8 mouse cellular contexts compared by ENCODE assay signal in the genomic region with DNA sequence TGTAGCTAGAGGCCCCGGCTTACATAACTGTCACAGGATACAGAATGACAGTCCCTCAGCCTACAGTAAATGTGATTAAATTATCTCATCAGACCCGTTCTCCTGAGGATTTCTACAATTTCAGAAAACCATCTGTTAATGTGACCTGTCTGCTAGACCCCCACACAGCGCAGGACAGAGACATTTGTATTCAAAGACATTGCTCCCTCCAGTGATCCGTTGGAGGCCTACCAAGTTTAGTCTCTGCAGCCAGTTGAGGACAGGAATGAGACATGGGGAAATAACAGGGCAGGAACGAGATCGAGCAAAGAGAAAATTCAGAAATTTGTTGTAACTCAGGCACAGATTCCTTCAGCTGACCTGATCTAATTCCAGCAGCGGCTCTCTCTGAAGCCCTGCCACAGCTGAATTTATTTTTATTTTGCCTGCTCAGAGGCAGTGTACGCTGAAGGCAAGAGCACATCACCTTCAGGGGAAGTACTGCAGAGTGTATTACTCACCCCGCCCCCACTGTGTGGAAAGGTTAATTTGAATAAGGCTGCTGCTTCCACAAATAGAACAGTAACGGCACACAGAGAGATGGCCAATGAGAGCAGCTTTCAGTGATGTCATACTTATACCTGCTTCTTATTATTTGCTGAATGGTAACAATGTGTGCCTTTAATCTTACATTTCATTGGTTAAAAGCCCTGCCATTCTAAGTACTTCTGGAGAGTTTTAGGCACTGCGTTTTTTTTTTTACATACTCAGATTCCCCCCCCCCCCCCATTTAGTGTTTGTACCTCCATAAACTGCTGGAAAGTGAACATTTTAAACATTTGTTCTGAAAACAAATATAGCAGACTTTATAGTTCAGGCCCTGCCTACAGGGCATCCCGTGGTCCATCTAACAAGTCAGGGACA.
DNase-seq lines count a peak whose midpoint lies in the region; ATAC-seq and TF ChIP-seq lines count a peak whose summit lies in the region.

No protein-coding gene starts in this region.

- no peak for TF ChIP-seq EP300 in stomach, postnatal 0 days (optimal IDR thresholded peaks at IDR 0.05)

- H3K27me3 ChIP-seq in intestine, embryonic 14.5 days (replicated peaks; ENCODE audit: control insufficient read depth, insufficient read depth, low read length): no peaks in the 10 kb centered on the region
- H3K27me3 ChIP-seq in intestine, postnatal 0 days (replicated peaks; ENCODE audit: control insufficient read depth, insufficient read depth, low read length): no peaks in the 10 kb centered on the region
- no peaks in the 10 kb centered on the region for H3K27me3 ChIP-seq in midbrain, embryonic 15.5 days (replicated peaks)
- H3K27me3 ChIP-seq in stomach, postnatal 0 days (ENCODE audit: control insufficient read depth, insufficient read depth, low read length): no peaks in the 10 kb centered on the region

- no peaks in the 10 kb centered on the region for H3K9me3 ChIP-seq in intestine, embryonic 14.5 days (ENCODE audit: control insufficient read depth, low read length)
- no peaks in the 10 kb centered on the region for H3K9me3 ChIP-seq in intestine, postnatal 0 days (ENCODE audit: control insufficient read depth)
- no peaks in the 10 kb centered on the region for H3K9me3 ChIP-seq in midbrain, embryonic 15.5 days
- no peaks in the 10 kb centered on the region for H3K9me3 ChIP-seq in stomach, postnatal 0 days (ENCODE audit: control insufficient read depth, low read length)

- no peak for TF ChIP-seq CTCF in intestine, postnatal 0 days (IDR thresholded peaks at IDR 0.05; ENCODE audit: low read depth)
- no peak for TF ChIP-seq CTCF in stomach, postnatal 0 days (IDR thresholded peaks at IDR 0.05; ENCODE audit: low read depth)

- no peak overlapping the region for H3K9ac ChIP-seq in intestine, embryonic 14.5 days (ENCODE audit: low read length)
- no peak overlapping the region for H3K9ac ChIP-seq in intestine, postnatal 0 days (ENCODE audit: low read depth, low read length)
- H3K9ac ChIP-seq in midbrain, embryonic 15.5 days: no peak overlapping the region; the same call in 1 of the 2 replicates
- H3K9ac ChIP-seq in stomach, postnatal 0 days (ENCODE audit: low read length): no peak overlapping the region

- 0 out of 2 replicates have a peak, but pooled peaks have one; percentile 50 for ATAC-seq in intestine, embryonic 14.5 days (replicated peaks; ENCODE audit: low FRiP score, low TSS enrichment, low read depth)
- no peak; the same call in 1 of the 2 replicates for ATAC-seq in intestine, postnatal 0 days
- ATAC-seq in inflammation-experienced regulatory T-cells, adult 6 months: peak; percentile 75
- ATAC-seq in midbrain, embryonic 15.5 days (replicated peaks): peak; percentile 93
- peak; percentile 61 for ATAC-seq in stomach, postnatal 0 days (ENCODE audit: low FRiP score, low TSS enrichment)

- H3K27ac ChIP-seq in intestine, embryonic 14.5 days (ENCODE audit: low read depth): no peak overlapping the region
- no peak overlapping the region for H3K27ac ChIP-seq in intestine, postnatal 0 days (ENCODE audit: low read depth, low read length)
- H3K27ac ChIP-seq in midbrain, embryonic 15.5 days: peak overlapping the region; percentile 78
- no peak overlapping the region for H3K27ac ChIP-seq in stomach, postnatal 0 days (replicated peaks)

- no peaks in the 10 kb centered on the region for H3K36me3 ChIP-seq in intestine, embryonic 14.5 days (ENCODE audit: control insufficient read depth, insufficient read depth, low read length)
- H3K36me3 ChIP-seq in intestine, postnatal 0 days (ENCODE audit: control insufficient read depth, insufficient read depth): no peaks in the 10 kb centered on the region
- H3K36me3 ChIP-seq in midbrain, embryonic 15.5 days (replicated peaks): no peaks in the 10 kb centered on the region
- H3K36me3 ChIP-seq in stomach, postnatal 0 days (ENCODE audit: control insufficient read depth, insufficient read depth, low read length): no peaks in the 10 kb centered on the region

- H3K4me2 ChIP-seq in intestine, embryonic 14.5 days (ENCODE audit: low read length): no peak overlapping the region
- H3K4me2 ChIP-seq in intestine, postnatal 0 days (replicated peaks; ENCODE audit: low read depth): no peak overlapping the region
- H3K4me2 ChIP-seq in midbrain, embryonic 15.5 days: peak overlapping the region; percentile 40
- H3K4me2 ChIP-seq in stomach, postnatal 0 days (replicated peaks; ENCODE audit: low read depth): no peak overlapping the region; the same call in 1 of the 2 replicates

- H3K4me1 ChIP-seq in intestine, embryonic 14.5 days (replicated peaks; ENCODE audit: control insufficient read depth, insufficient read depth, low read length): peaks cover 15% of the 10 kb centered on the region
- 0 out of 2 replicates have a peak, but pooled peaks cover 3% of the 10 kb centered on the region for H3K4me1 ChIP-seq in intestine, postnatal 0 days (replicated peaks; ENCODE audit: control insufficient read depth, insufficient read depth, low read length)
- H3K4me1 ChIP-seq in midbrain, embryonic 15.5 days: peaks cover 39% of the 10 kb centered on the region
- peaks cover 2% of the 10 kb centered on the region; the same call in 1 of the 2 replicates for H3K4me1 ChIP-seq in stomach, postnatal 0 days (replicated peaks; ENCODE audit: control insufficient read depth, insufficient read depth)

- H3K4me3 ChIP-seq in intestine, embryonic 14.5 days (ENCODE audit: low read depth, low read length): no peak overlapping the region
- H3K4me3 ChIP-seq in intestine, postnatal 0 days (ENCODE audit: low read depth, low read length): no peak overlapping the region
- H3K4me3 ChIP-seq in midbrain, embryonic 15.5 days: 0 out of 2 replicates have a peak overlapping the region, but pooled peaks have one; percentile 3
- H3K4me3 ChIP-seq in stomach, postnatal 0 days (ENCODE audit: low read depth, low read length): no peak overlapping the region

- intact Hi-C loops in left cerebral cortex, postnatal 10 days (cut with DNase I): loop anchor here (10.0 kb wide), 1 partner anchor 527 kb away; no protein-coding TSS in a partner anchor

- WGBS in intestine, embryonic 14.5 days: 45% methylated on average over 12 of the region's 12 CpGs
- WGBS in intestine, postnatal 0 days: 61% methylated on average over 12 of the region's 12 CpGs
- 18% methylated on average over 12 of the region's 12 CpGs for WGBS in midbrain, embryonic 15.5 days
- 45% methylated on average over 12 of the region's 12 CpGs for WGBS in stomach, postnatal 0 days

- DNase-seq in intestine, embryonic 14.5 days (ENCODE audit: low spot score): no peak
- DNase-seq in embryo, embryonic 10 days (ENCODE audit: low spot score): peak; percentile 58
- peak; percentile 67 for DNase-seq in gastrocnemius, postnatal 25 days
- peak; percentile 63 to 71 for DNase-seq in left cerebral cortex, postnatal 10 days (ENCODE audit: extremely low spot score in 1 of 2, low spot score in 2 of 2)
- peak; percentile 35 for DNase-seq in stomach, postnatal 0 days (ENCODE audit: low spot score)
